ENCODE assay signal across 8 mouse cellular contexts in genomic region chr6:52204050-52204752, GRCm38 (mm10). TPM values are rescaled to one million over a fixed set of nuclear protein-coding genes. Genes with fewer than 3 reads are reported as not detected.
A peak's percentile ranks its signal among the peaks of the same experiment; 100 is the strongest.
DNase-seq lines count a peak whose midpoint lies in the region; ATAC-seq lines count a peak whose summit lies in the region.

Gene Hoxa5 (minus strand): TSS chr6:52204587.

- WGBS in stomach, embryonic 14.5 days, result under 1% methylated on average over 57 of the region's 65 CpGs

- H3K9ac ChIP-seq in stomach, embryonic 14.5 days (replicated peaks; ENCODE audit: low read depth, low read length), result peak within 1 kb of the TSS; percentile 96

- peak; percentile 93 for DNase-seq in R1 (ENCODE audit: low read depth, low spot score)
- peak; percentile 93 for DNase-seq in embryo, embryonic 10.5 days (ENCODE audit: low spot score)
- DNase-seq in heart, adult 11 months, result peak; percentile 98
- peak; percentile 93 for DNase-seq in kidney, adult 11 months
- peak; percentile 81 to 88 for DNase-seq in lung, adult 18-20 months
- no peak for DNase-seq in cerebellum, postnatal 36 days
- no peak for DNase-seq in left cerebral cortex, adult 11 months (ENCODE audit: low spot score)

- H3K4me3 ChIP-seq in stomach, embryonic 14.5 days (ENCODE audit: low read depth, low read length), result peak within 1 kb of the TSS; percentile 90

- H3K27me3 ChIP-seq in stomach, embryonic 14.5 days (ENCODE audit: control insufficient read depth, insufficient read depth, low read length), result 0 out of 2 replicates have a peak, but pooled peaks cover 3% of the 10 kb centered on the region

- peak within 1 kb of the TSS; percentile 78 for H3K4me2 ChIP-seq in stomach, embryonic 14.5 days (replicated peaks; ENCODE audit: low read depth, low read length)

- H3K9me3 ChIP-seq in stomach, embryonic 14.5 days (ENCODE audit: control insufficient read depth, low read depth, low read length), result no peaks in the 10 kb centered on the region

- H3K4me1 ChIP-seq in stomach, embryonic 14.5 days (ENCODE audit: control insufficient read depth, insufficient read depth, low read length), result peaks cover 5% of the 10 kb centered on the region; the same call in 1 of the 2 replicates

- peak; percentile 71; the same call in 1 of the 2 replicates for ATAC-seq in stomach, embryonic 14.5 days (ENCODE audit: insufficient number of reproducible peaks, insufficient read depth, low FRiP score, low read depth)

- H3K36me3 ChIP-seq in stomach, embryonic 14.5 days (ENCODE audit: control insufficient read depth, insufficient read depth, low read length), result peaks cover 5% of the 10 kb centered on the region; the same call in 1 of the 2 replicates

- H3K27ac ChIP-seq in stomach, embryonic 14.5 days (ENCODE audit: low read length), result peak within 1 kb of the TSS; percentile 87

RNA-seq across cellular contexts. Expression of gene Hoxa5, which starts in this region (rescaled TPM):
- 24.4 and 27.1 TPM in 2 replicates for polyA plus RNA-seq in stomach, embryonic 14.5 days (2014; fragmentation: Nextera tagmentation; extraction: Ambion mirVana)

Comparison
In these comparisons a context has a peak if more than half of its experiments do, and no peak if none do; other contexts are left out.
1. DNase-seq: peak in R1 (single experiment), embryo, embryonic 10.5 days (single experiment), heart, adult 11 months (single experiment), kidney, adult 11 months (single experiment) and lung, adult 18-20 months (2 of 2); none in cerebellum, postnatal 36 days (0 of 2) and left cerebral cortex, adult 11 months (single experiment).